Mouse (Mus musculus): ENCODE data around the gene Ncapd2. TPM values are rescaled to one million over a fixed set of nuclear protein-coding genes. Genes with fewer than 3 reads are reported as not detected.
A peak's percentile ranks its signal among the peaks of the same experiment; 100 is the strongest.

The Ncapd2 gene
- polyA plus RNA-seq, 1 experiment from 2014 or later, result 182 TPM

DNA sequence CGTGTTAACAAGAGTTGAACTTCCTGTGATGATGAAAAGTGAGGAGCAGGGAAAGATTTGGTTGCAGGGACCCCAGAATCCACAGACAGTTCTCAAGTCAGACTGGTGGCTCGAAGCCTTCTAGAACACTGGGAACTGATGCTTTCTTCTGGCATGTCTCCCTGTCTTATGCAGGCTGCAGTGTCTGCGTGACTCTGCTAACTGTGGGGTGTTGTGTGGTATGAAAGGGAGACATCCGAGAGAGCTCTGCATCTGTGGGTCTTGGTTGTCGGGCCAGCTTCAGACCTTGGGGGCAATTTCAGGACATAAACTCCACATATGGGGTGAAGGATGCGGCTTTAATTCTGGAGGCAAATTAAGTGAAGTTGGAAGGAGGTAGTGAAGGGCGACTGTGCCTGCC, 45.4 kb downstream of the Ncapd2 start:
- Histone ChIP-seq H3K27me3 (ENCODE audit: control insufficient read depth, insufficient read depth, low read length) (no peaks in the 10 kb centered on the region), H3K36me3 (ENCODE audit: control insufficient read depth, insufficient read depth, low read length) (peaks cover 16% of the 10 kb centered on the region), H3K27ac (replicated peaks; ENCODE audit: low read depth, low read length) (no peak overlapping the region), H3K4me1 (ENCODE audit: control insufficient read depth, insufficient read depth, low read length) (peaks cover 22% of the 10 kb centered on the region; the same call in 1 of the 2 replicates), H3K4me3 (ENCODE audit: low read depth, low read length) (peak overlapping the region; percentile 86), H3K4me2 (ENCODE audit: low read depth, severe bottlenecking) (peak overlapping the region; percentile 96), H3K9me3 (ENCODE audit: control insufficient read depth, low read length) (no peaks in the 10 kb centered on the region), H3K9ac (ENCODE audit: low read length) (peak overlapping the region; percentile 89)
- ATAC-seq (ENCODE audit: insufficient number of reproducible peaks, low FRiP score, low TSS enrichment, low read depth) (no peak), DNase-seq (ENCODE audit: low spot score) (no peak)
- 56% methylated on average over 7 of the region's 7 CpGs for WGBS

GRCm38 (mm10) chr6:125145479-125145951, 46.0 kb downstream of the Ncapd2 start:
- Histone ChIP-seq H3K9me3 (ENCODE audit: control insufficient read depth, low read length) (no peaks in the 10 kb centered on the region), H3K4me1 (ENCODE audit: control insufficient read depth, insufficient read depth, low read length) (peaks cover 22% of the 10 kb centered on the region; the same call in 1 of the 2 replicates), H3K4me2 (ENCODE audit: low read depth, severe bottlenecking) (peak overlapping the region; percentile 96), H3K36me3 (ENCODE audit: control insufficient read depth, insufficient read depth, low read length) (peaks cover 21% of the 10 kb centered on the region), H3K27ac (replicated peaks; ENCODE audit: low read depth, low read length) (peak overlapping the region; percentile 86), H3K27me3 (ENCODE audit: control insufficient read depth, insufficient read depth, low read length) (no peaks in the 10 kb centered on the region), H3K4me3 (ENCODE audit: low read depth, low read length) (peak overlapping the region; percentile 86), H3K9ac (ENCODE audit: low read length) (peak overlapping the region; percentile 89)
- DNase-seq (ENCODE audit: low spot score) (no peak), ATAC-seq (ENCODE audit: insufficient number of reproducible peaks, low FRiP score, low TSS enrichment, low read depth) (peak; percentile 58)
- WGBS, result 1% methylated on average over 35 of the region's 35 CpGs

DNA sequence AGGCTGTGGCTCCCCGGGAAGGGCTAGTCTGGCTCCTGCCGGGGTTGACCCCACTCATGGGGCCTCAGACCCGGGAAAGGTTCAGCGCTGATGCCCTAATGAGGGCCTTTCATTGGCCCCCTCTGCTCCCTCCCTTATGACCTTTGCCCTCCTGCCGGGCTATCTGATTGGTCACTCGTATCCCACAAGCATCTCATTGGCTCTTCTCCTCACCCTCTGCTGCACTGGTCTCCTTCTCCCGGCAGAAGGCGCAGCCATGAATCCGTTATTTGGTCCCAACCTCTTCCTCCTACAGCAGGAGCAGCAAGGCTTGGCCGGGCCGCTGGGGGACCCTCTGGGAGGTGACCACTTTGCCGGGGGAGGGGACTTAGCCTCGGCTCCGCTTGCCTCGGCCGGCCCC, 46.5 kb downstream of the Ncapd2 start, which contains the start of gene Iffo1:
TSS of gene Iffo1 (plus strand) at position 241 of the 400 bp plus-strand sequence.
- peaks cover 23% of the 10 kb centered on the region for H3K36me3 ChIP-seq (ENCODE audit: control insufficient read depth, insufficient read depth, low read length)
- peak; percentile 94 for ATAC-seq (ENCODE audit: insufficient number of reproducible peaks, low FRiP score, low TSS enrichment, low read depth)
- peak within 1 kb of the TSS; percentile 96 for H3K4me2 ChIP-seq (ENCODE audit: low read depth, severe bottlenecking)
- H3K9me3 ChIP-seq (ENCODE audit: control insufficient read depth, low read length), result no peaks in the 10 kb centered on the region
- H3K27ac ChIP-seq (replicated peaks; ENCODE audit: low read depth, low read length), result peak within 1 kb of the TSS; percentile 86
- peak; percentile 95 for DNase-seq (ENCODE audit: low spot score)
- H3K27me3 ChIP-seq (ENCODE audit: control insufficient read depth, insufficient read depth, low read length), result no peaks in the 10 kb centered on the region
- H3K4me3 ChIP-seq (ENCODE audit: low read depth, low read length), result peak within 1 kb of the TSS; percentile 86
- peaks cover 22% of the 10 kb centered on the region; the same call in 1 of the 2 replicates for H3K4me1 ChIP-seq (ENCODE audit: control insufficient read depth, insufficient read depth, low read length)
- under 1% methylated on average over 16 of the region's 16 CpGs for WGBS
- H3K9ac ChIP-seq (ENCODE audit: low read length), result peak within 1 kb of the TSS; percentile 89

DNA sequence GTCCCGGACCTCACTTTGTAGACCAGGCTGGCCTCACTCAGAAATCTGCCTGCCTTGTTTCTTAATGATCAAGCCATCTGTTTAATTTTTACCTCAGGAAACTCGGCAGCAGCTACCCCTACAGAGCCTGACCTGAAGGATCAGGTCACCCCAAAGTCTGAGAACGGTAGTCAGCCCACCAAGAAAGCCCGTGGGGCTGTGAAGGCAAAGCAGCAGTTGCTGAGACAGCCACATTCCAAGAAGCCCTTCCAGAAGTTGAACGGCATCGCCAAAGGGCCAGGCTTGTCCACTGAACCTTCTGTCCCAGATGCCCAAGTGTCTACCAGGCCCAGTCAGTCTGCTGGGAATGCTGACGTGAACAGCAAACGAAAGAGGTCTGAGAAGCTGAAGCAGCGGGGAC, 47.6 kb downstream of the Ncapd2 start:
- Histone ChIP-seq H3K27me3 (ENCODE audit: control insufficient read depth, insufficient read depth, low read length) (no peaks in the 10 kb centered on the region), H3K4me3 (ENCODE audit: low read depth, low read length) (no peak overlapping the region), H3K9ac (ENCODE audit: low read length) (no peak overlapping the region), H3K4me1 (ENCODE audit: control insufficient read depth, insufficient read depth, low read length) (peaks cover 22% of the 10 kb centered on the region; the same call in 1 of the 2 replicates), H3K36me3 (ENCODE audit: control insufficient read depth, insufficient read depth, low read length) (peaks cover 31% of the 10 kb centered on the region), H3K4me2 (ENCODE audit: low read depth, severe bottlenecking) (no peak overlapping the region), H3K9me3 (ENCODE audit: control insufficient read depth, low read length) (no peaks in the 10 kb centered on the region), H3K27ac (replicated peaks; ENCODE audit: low read depth, low read length) (no peak overlapping the region)
- DNase-seq (ENCODE audit: low spot score) (no peak), ATAC-seq (ENCODE audit: insufficient number of reproducible peaks, low FRiP score, low TSS enrichment, low read depth) (no peak)
- WGBS, result 81% methylated on average over 9 of the region's 9 CpGs

GRCm38 (mm10) chr6:125143128-125143527, 48.4 kb downstream of the Ncapd2 start:
- H3K9me3 ChIP-seq (ENCODE audit: control insufficient read depth, low read length), result no peaks in the 10 kb centered on the region
- DNase-seq (ENCODE audit: low spot score), result no peak
- H3K27me3 ChIP-seq (ENCODE audit: control insufficient read depth, insufficient read depth, low read length), result no peaks in the 10 kb centered on the region
- H3K36me3 ChIP-seq (ENCODE audit: control insufficient read depth, insufficient read depth, low read length), result peaks cover 34% of the 10 kb centered on the region
- H3K4me2 ChIP-seq (ENCODE audit: low read depth, severe bottlenecking), result no peak overlapping the region
- H3K4me3 ChIP-seq (ENCODE audit: low read depth, low read length), result no peak overlapping the region
- H3K4me1 ChIP-seq (ENCODE audit: control insufficient read depth, insufficient read depth, low read length), result peaks cover 16% of the 10 kb centered on the region; the same call in 1 of the 2 replicates
- no peak overlapping the region for H3K9ac ChIP-seq (ENCODE audit: low read length)
- no peak for ATAC-seq (ENCODE audit: insufficient number of reproducible peaks, low FRiP score, low TSS enrichment, low read depth)
- H3K27ac ChIP-seq (replicated peaks; ENCODE audit: low read depth, low read length), result no peak overlapping the region
- 78% methylated on average over 3 of the region's 3 CpGs for WGBS

DNA sequence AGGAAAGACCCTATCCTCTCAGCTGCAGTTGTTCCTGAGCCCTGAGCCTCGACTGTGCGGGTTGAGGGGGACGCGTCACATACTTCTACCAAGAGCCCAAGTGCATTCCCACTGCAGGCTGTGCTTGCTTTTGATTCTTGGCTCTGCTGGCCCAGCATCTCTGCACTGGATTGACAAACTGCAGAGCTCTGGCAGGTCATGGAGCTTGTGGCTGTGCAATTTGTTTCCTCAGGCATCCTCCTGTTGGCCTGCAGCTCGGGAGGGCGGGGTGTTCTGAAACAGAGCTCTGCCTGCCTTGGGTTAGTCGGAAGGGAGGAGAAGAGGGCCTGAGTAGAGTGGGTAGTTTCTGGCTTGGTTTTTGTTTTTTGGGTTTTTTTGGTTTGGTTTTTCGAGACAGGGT, 49.1 kb downstream of the Ncapd2 start:
- Histone ChIP-seq H3K4me3 (ENCODE audit: low read depth, low read length) (no peak overlapping the region), H3K4me1 (ENCODE audit: control insufficient read depth, insufficient read depth, low read length) (peaks cover 16% of the 10 kb centered on the region; the same call in 1 of the 2 replicates), H3K9me3 (ENCODE audit: control insufficient read depth, low read length) (no peaks in the 10 kb centered on the region), H3K27ac (replicated peaks; ENCODE audit: low read depth, low read length) (no peak overlapping the region), H3K4me2 (ENCODE audit: low read depth, severe bottlenecking) (no peak overlapping the region), H3K36me3 (ENCODE audit: control insufficient read depth, insufficient read depth, low read length) (peaks cover 37% of the 10 kb centered on the region), H3K9ac (ENCODE audit: low read length) (no peak overlapping the region), H3K27me3 (ENCODE audit: control insufficient read depth, insufficient read depth, low read length) (no peaks in the 10 kb centered on the region)
- no peak for ATAC-seq (ENCODE audit: insufficient number of reproducible peaks, low FRiP score, low TSS enrichment, low read depth)
- DNase-seq (ENCODE audit: low spot score), result no peak
- 94% methylated on average over 8 of the region's 8 CpGs for WGBS

DNA sequence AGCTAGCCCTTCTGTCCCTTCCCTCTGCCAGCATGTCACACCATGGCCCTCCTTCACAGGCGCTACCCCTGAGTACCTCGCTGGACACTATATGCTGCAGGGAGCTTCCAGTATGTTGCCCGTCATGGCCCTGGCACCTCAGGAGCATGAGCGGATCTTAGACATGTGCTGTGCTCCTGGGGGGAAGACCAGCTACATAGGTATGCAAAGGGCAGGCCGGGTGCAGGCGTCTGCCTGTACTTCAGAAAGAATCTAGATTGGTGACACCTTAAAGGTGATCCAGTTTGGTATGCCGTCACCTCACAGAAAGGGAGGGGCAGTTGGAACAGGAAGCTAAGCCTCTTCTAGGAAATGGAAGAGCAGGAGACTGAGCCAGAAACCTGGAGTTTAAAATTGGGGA, 51.8 kb downstream of the Ncapd2 start:
- Histone ChIP-seq H3K4me2 (ENCODE audit: low read depth, severe bottlenecking) (no peak overlapping the region), H3K36me3 (ENCODE audit: control insufficient read depth, insufficient read depth, low read length) (peaks cover 58% of the 10 kb centered on the region), H3K9me3 (ENCODE audit: control insufficient read depth, low read length) (no peaks in the 10 kb centered on the region), H3K27me3 (ENCODE audit: control insufficient read depth, insufficient read depth, low read length) (no peaks in the 10 kb centered on the region), H3K4me1 (ENCODE audit: control insufficient read depth, insufficient read depth, low read length) (0 out of 2 replicates have a peak, but pooled peaks cover 5% of the 10 kb centered on the region), H3K9ac (ENCODE audit: low read length) (no peak overlapping the region), H3K27ac (replicated peaks; ENCODE audit: low read depth, low read length) (no peak overlapping the region), H3K4me3 (ENCODE audit: low read depth, low read length) (no peak overlapping the region)
- ATAC-seq (ENCODE audit: insufficient number of reproducible peaks, low FRiP score, low TSS enrichment, low read depth), result no peak
- WGBS, result 94% methylated on average over 7 of the region's 7 CpGs
- no peak for DNase-seq (ENCODE audit: low spot score)

GRCm38 (mm10) chr6:125137002-125137671, 54.4 kb downstream of the Ncapd2 start:
- 94% methylated on average over 19 of the region's 19 CpGs for WGBS

More at GRCm38 (mm10) chr6:125137002-125137671, 54.4 kb downstream of the Ncapd2 start:
- no peaks in the 10 kb centered on the region for H3K27me3 ChIP-seq (ENCODE audit: control insufficient read depth, insufficient read depth, low read length)
- no peak overlapping the region for H3K27ac ChIP-seq (replicated peaks; ENCODE audit: low read depth, low read length)
- no peaks in the 10 kb centered on the region for H3K4me1 ChIP-seq (ENCODE audit: control insufficient read depth, insufficient read depth, low read length)
- H3K9ac ChIP-seq (ENCODE audit: low read length), result no peak overlapping the region
- ATAC-seq (ENCODE audit: insufficient number of reproducible peaks, low FRiP score, low TSS enrichment, low read depth) (no peak), DNase-seq (ENCODE audit: low spot score) (peak; percentile 61)
- no peak overlapping the region for H3K4me3 ChIP-seq (ENCODE audit: low read depth, low read length)
- peaks cover 56% of the 10 kb centered on the region for H3K36me3 ChIP-seq (ENCODE audit: control insufficient read depth, insufficient read depth, low read length)
- no peak overlapping the region for H3K4me2 ChIP-seq (ENCODE audit: low read depth, severe bottlenecking)
- H3K9me3 ChIP-seq (ENCODE audit: control insufficient read depth, low read length), result no peaks in the 10 kb centered on the region
